Mouse (Mus musculus): ENCODE measurements around the gene Rab26.

DNA sequence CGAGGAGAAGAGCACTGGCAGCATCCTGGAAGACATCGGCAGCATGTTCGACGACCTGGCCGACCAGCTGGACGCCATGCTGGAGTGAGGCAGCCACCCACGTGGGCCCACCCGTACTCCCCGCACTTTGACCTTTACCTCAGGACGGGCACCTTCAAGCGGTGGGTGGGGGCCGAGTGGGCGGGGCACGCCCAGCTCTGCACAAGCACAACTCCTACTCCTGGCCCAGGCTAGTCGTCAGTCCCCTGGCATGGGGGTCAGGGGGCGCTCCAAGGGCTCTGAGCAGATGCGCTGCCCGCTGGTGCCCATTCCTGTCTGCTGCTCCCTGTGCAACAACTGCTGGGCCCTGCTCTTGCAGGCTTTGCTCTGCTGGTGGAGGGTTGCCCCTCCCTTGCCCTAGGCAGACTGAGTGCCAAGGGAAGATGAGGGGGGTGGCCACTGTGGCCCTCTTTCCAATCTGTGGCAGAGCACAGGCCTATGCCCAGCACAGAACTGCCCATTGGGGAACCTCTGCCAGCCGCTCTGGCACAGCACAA, 26.8 kb downstream of the Rab26 start:
- TF ChIP-seq POLR2A (IDR thresholded peaks at IDR 0.05; ENCODE audit: low read depth, low read length): no peak
- no peak for TF ChIP-seq CTCF (IDR thresholded peaks at IDR 0.05; ENCODE audit: extremely low read depth, insufficient read length, insufficient replicate concordance, low read depth, low read length)
